Mouse (Mus musculus) bone marrow macrophage, adult 2 months (primary cell): ENCODE measurements around the gene Ces1b.

Experiments used
- CTCF ChIP-seq: IDR thresholded peaks from 2 replicates; pipeline ENCODE4 v1.5.1; 2012; ENCODE audit warnings: low read depth, mild to moderate bottlenecking, low read length, moderate library complexity
- POLR2A ChIP-seq: IDR thresholded peaks from 2 replicates; pipeline ENCODE4 v1.6.1; 2012; ENCODE audit warnings: mild to moderate bottlenecking, low read depth, low read length, borderline replicate concordance

GRCm38 (mm10) chr8:93010286-93010685 lies 69.5 kb downstream of the Ces1b start:
- TF ChIP-seq CTCF (no peak), POLR2A (no peak)
